Mouse (Mus musculus) activated CD4-positive, CD25-positive, alpha-beta regulatory T cell, adult 4 months (primary cell): ENCODE results near the gene Pan3. TPM values are rescaled to one million over a fixed set of nuclear protein-coding genes. Genes with fewer than 3 reads are reported as not detected.

Experiments used
- ATAC-seq: one replicate; pipeline ENCODE4 v1.8.0; 2017
- polyA plus RNA-seq, 2 experiments: library from polyadenylated mRNA; unstranded; fragments of 100-300 nt; shearing (Covaris generic); gene quantifications; one replicate each; pipeline ENCODE4 v1.2.1; 2017

Pan3 gene
- polyA plus RNA-seq, 2 experiments from 2014 or later: 135 to 188 TPM

- ATAC-seq: peak; percentile 67
Observed at GRCm38 (mm10) chr5:147430936-147431839, 1.2 kb downstream of the Pan3 start.

GRCm38 (mm10) chr5:147432927-147433326 lies 3.0 kb downstream of the Pan3 start:
- no peak for ATAC-seq

GRCm38 (mm10) chr5:147435224-147435623 lies 5.3 kb downstream of the Pan3 start:
- no peak for ATAC-seq

- ATAC-seq: no peak
Observed at GRCm38 (mm10) chr5:147435751-147436150, 5.8 kb downstream of the Pan3 start.

GRCm38 (mm10) chr5:147436491-147436890 lies 6.5 kb downstream of the Pan3 start:
- ATAC-seq: no peak

GRCm38 (mm10) chr5:147440996-147441507 lies 11.1 kb downstream of the Pan3 start:
- ATAC-seq: no peak

GRCm38 (mm10) chr5:147441979-147442378 lies 12.0 kb downstream of the Pan3 start:
- no peak for ATAC-seq

- no peak for ATAC-seq
Observed at GRCm38 (mm10) chr5:147442741-147443140, 12.8 kb downstream of the Pan3 start.

GRCm38 (mm10) chr5:147444298-147444697 lies 14.3 kb downstream of the Pan3 start:
- ATAC-seq: no peak

GRCm38 (mm10) chr5:147444757-147445156 lies 14.8 kb downstream of the Pan3 start:
- no peak for ATAC-seq

- no peak for ATAC-seq
Observed at GRCm38 (mm10) chr5:147445252-147445651, 15.3 kb downstream of the Pan3 start.

- ATAC-seq: peak; percentile 62
Observed at GRCm38 (mm10) chr5:147448526-147448925, 18.6 kb downstream of the Pan3 start.

GRCm38 (mm10) chr5:147448933-147449332 lies 19.0 kb downstream of the Pan3 start:
- peak; percentile 78 for ATAC-seq

- ATAC-seq: no peak
Observed at GRCm38 (mm10) chr5:147456491-147456890, 26.5 kb downstream of the Pan3 start.

GRCm38 (mm10) chr5:147459821-147460567 lies 30.0 kb downstream of the Pan3 start:
- no peak for ATAC-seq

- ATAC-seq: no peak
Observed at GRCm38 (mm10) chr5:147463251-147463650, 33.3 kb downstream of the Pan3 start.

GRCm38 (mm10) chr5:147466361-147466760 lies 36.4 kb downstream of the Pan3 start:
- ATAC-seq: no peak

GRCm38 (mm10) chr5:147471163-147471562 lies 41.2 kb downstream of the Pan3 start:
- no peak for ATAC-seq

GRCm38 (mm10) chr5:147473071-147473470 lies 43.1 kb downstream of the Pan3 start:
- no peak for ATAC-seq

GRCm38 (mm10) chr5:147473856-147474255 lies 43.9 kb downstream of the Pan3 start:
- ATAC-seq: no peak

GRCm38 (mm10) chr5:147476109-147476508 lies 46.1 kb downstream of the Pan3 start:
- peak; percentile 50 for ATAC-seq

GRCm38 (mm10) chr5:147477106-147477505 lies 47.1 kb downstream of the Pan3 start:
- no peak for ATAC-seq

GRCm38 (mm10) chr5:147479341-147479740 lies 49.4 kb downstream of the Pan3 start:
- ATAC-seq: no peak
